Mouse (Mus musculus) liver, adult 2 months (tissue): Measurements from ENCODE around the gene Cyp4f14.

Source experiments
- CTCF ChIP-seq: fragments of 200-500 bp; IDR thresholded peaks from 2 replicates; pipeline ENCODE4 v1.5.1; 2011; ENCODE audit warnings: low read depth, low read length, control low read depth
- POLR2A ChIP-seq: fragments of 200-500 bp; IDR thresholded peaks from 2 replicates; pipeline ENCODE4 v1.6.1; 2011; ENCODE audit warnings: low read length, control low read depth; ENCODE audit not compliant: insufficient read depth; ENCODE audit errors: extremely low read depth

- peak; percentile 7; the same call in 1 of the 2 replicates for TF ChIP-seq CTCF
- peak; percentile 70; the same call in 1 of the 2 replicates for TF ChIP-seq POLR2A
Measured at GRCm38 (mm10) chr17:32924658-32925312, 7.6 kb upstream of the Cyp4f14 start.
